Mouse (Mus musculus) liver, embryonic 15.5 days (tissue): Measurements from ENCODE around the gene Ablim2. TPM values are rescaled to one million over a fixed set of nuclear protein-coding genes. Genes with fewer than 3 reads are reported as not detected.

ENCODE experiments used
- ATAC-seq: fragments of 200-750 bp; cut with Nextera tagmentation; 2 replicates; pipeline ENCODE4 v1.8.0; 2017; ENCODE audit warnings: moderate number of reproducible peaks, mild to moderate bottlenecking, moderate library complexity; ENCODE audit not compliant: insufficient read depth
- H3K27ac ChIP-seq: fragments of 300-500 bp; sonication (generic); replicated peaks from 2 replicates; pipeline ENCODE4 v1.5.1; 2015; ENCODE audit warnings: mild to moderate bottlenecking, inconsistent platforms
- H3K27me3 ChIP-seq: fragments of 300-500 bp; sonication (generic); 2 replicates; pipeline ENCODE4 v1.6.1; 2015; ENCODE audit warnings: mild to moderate bottlenecking, inconsistent platforms
- H3K36me3 ChIP-seq: fragments of 300-500 bp; sonication (generic); replicated peaks from 2 replicates; pipeline ENCODE4 v1.6.1; 2015; ENCODE audit warnings: moderate library complexity, mild to moderate bottlenecking, inconsistent platforms
- H3K4me1 ChIP-seq: fragments of 300-500 bp; sonication (generic); replicated peaks from 2 replicates; pipeline ENCODE4 v1.6.1; 2015; ENCODE audit warnings: inconsistent platforms
- H3K4me2 ChIP-seq: fragments of 300-500 bp; sonication (generic); 2 replicates; pipeline ENCODE4 v1.6.1; 2015; ENCODE audit warnings: moderate library complexity, mild to moderate bottlenecking, inconsistent platforms
- H3K4me3 ChIP-seq: fragments of 300-500 bp; sonication (generic); replicated peaks from 2 replicates; pipeline ENCODE4 v1.5.1; 2015; ENCODE audit warnings: mild to moderate bottlenecking, inconsistent platforms
- H3K9ac ChIP-seq: fragments of 300-500 bp; sonication (generic); 2 replicates; pipeline ENCODE4 v1.6.1; 2015; ENCODE audit warnings: moderate library complexity, mild to moderate bottlenecking, inconsistent platforms
- H3K9me3 ChIP-seq: fragments of 300-500 bp; sonication (generic); replicated peaks from 2 replicates; pipeline ENCODE4 v1.6.1; 2016; ENCODE audit warnings: inconsistent platforms
- WGBS: fragments of 180-500 bp; shearing (Covaris S2); methylation state at CpG from one replicate; pipeline ENCODE4 v1.1.7; 2015; ENCODE audit warnings: mixed read lengths; ENCODE audit not compliant: insufficient replicate concordance; 5-methylcytosine and 5-hydroxymethylcytosine counted together
- polyA plus RNA-seq: library from polyadenylated mRNA; unstranded; fragments of >200 nt; fragmentation: Nextera tagmentation; extraction: Ambion mirVana; gene quantifications from 2 replicates; pipeline ENCODE4 v1.2.1, GENCODE M21; 2015

Gene Ablim2
- polyA plus RNA-seq, 1 experiment from 2014 or later, result 0.36 TPM

- 51% methylated on average over 5 of the region's 5 CpGs for WGBS
- H3K9ac ChIP-seq, result no peak overlapping the region
- peaks cover 4% of the 10 kb centered on the region for H3K4me1 ChIP-seq
- H3K27ac ChIP-seq, result no peak overlapping the region
- H3K4me2 ChIP-seq, result no peak overlapping the region
- H3K4me3 ChIP-seq, result no peak overlapping the region
- ATAC-seq, result no peak
- no peaks in the 10 kb centered on the region for H3K36me3 ChIP-seq
- H3K9me3 ChIP-seq, result no peaks in the 10 kb centered on the region
- H3K27me3 ChIP-seq, result no peaks in the 10 kb centered on the region
Observed at GRCm38 (mm10) chr5:35723900-35724299, 33.8 kb upstream of the Ablim2 start.

GRCm38 (mm10) chr5:35725840-35726239 is 31.8 kb upstream of the Ablim2 start:
- no peak for ATAC-seq
- Histone ChIP-seq H3K4me1 (peaks cover 8% of the 10 kb centered on the region), H3K9ac (no peak overlapping the region), H3K4me3 (no peak overlapping the region), H3K9me3 (no peaks in the 10 kb centered on the region), H3K27me3 (no peaks in the 10 kb centered on the region), H3K27ac (no peak overlapping the region), H3K4me2 (no peak overlapping the region), H3K36me3 (no peaks in the 10 kb centered on the region)
- 44% methylated on average over 3 of the region's 3 CpGs for WGBS

GRCm38 (mm10) chr5:35727447-35727846 is 30.2 kb upstream of the Ablim2 start:
- Histone ChIP-seq H3K4me1 (peaks cover 8% of the 10 kb centered on the region), H3K4me3 (no peak overlapping the region), H3K27me3 (no peaks in the 10 kb centered on the region), H3K9me3 (no peaks in the 10 kb centered on the region), H3K36me3 (no peaks in the 10 kb centered on the region), H3K4me2 (peak overlapping the region; percentile 38), H3K27ac (no peak overlapping the region), H3K9ac (no peak overlapping the region)
- ATAC-seq, result no peak
- WGBS, result 74% methylated on average over 5 of the region's 5 CpGs

- H3K9ac ChIP-seq, result no peak overlapping the region
- H3K4me3 ChIP-seq, result peak overlapping the region; percentile 40
- H3K36me3 ChIP-seq, result no peaks in the 10 kb centered on the region
- H3K4me1 ChIP-seq, result peaks cover 4% of the 10 kb centered on the region; the same call in 1 of the 2 replicates
- WGBS, result 36% methylated on average over 12 of the region's 12 CpGs
- no peaks in the 10 kb centered on the region for H3K27me3 ChIP-seq
- H3K27ac ChIP-seq, result peak overlapping the region; percentile 73
- no peaks in the 10 kb centered on the region for H3K9me3 ChIP-seq
- peak; percentile 38; the same call in 1 of the 2 replicates for ATAC-seq
- peak overlapping the region; percentile 38 for H3K4me2 ChIP-seq
Observed at GRCm38 (mm10) chr5:35728344-35728956, 29.2 kb upstream of the Ablim2 start.

- Histone ChIP-seq H3K36me3 (no peaks in the 10 kb centered on the region), H3K4me2 (peak overlapping the region; percentile 38), H3K27ac (peak overlapping the region; percentile 73), H3K4me1 (peaks cover 4% of the 10 kb centered on the region; the same call in 1 of the 2 replicates), H3K4me3 (peak overlapping the region; percentile 40), H3K9ac (no peak overlapping the region), H3K27me3 (0 out of 2 replicates have a peak, but pooled peaks cover under 1% of the 10 kb centered on the region), H3K9me3 (no peaks in the 10 kb centered on the region)
- peak; percentile 70 for ATAC-seq
- WGBS, result 5% methylated on average over 11 of the region's 11 CpGs
Observed at GRCm38 (mm10) chr5:35728957-35729460, 28.7 kb upstream of the Ablim2 start.

- H3K36me3 ChIP-seq, result no peaks in the 10 kb centered on the region
- H3K9ac ChIP-seq, result no peak overlapping the region
- ATAC-seq, result no peak
- no peak overlapping the region for H3K4me3 ChIP-seq
- 52% methylated on average over 3 of the region's 3 CpGs for WGBS
- no peak overlapping the region for H3K4me2 ChIP-seq
- H3K27me3 ChIP-seq, result 0 out of 2 replicates have a peak, but pooled peaks cover 2% of the 10 kb centered on the region
- H3K27ac ChIP-seq, result 0 out of 2 replicates have a peak overlapping the region, but pooled peaks have one; percentile 73
- H3K9me3 ChIP-seq, result no peaks in the 10 kb centered on the region
- peaks cover 4% of the 10 kb centered on the region; the same call in 1 of the 2 replicates for H3K4me1 ChIP-seq
Observed at GRCm38 (mm10) chr5:35729844-35730243, 27.8 kb upstream of the Ablim2 start.

- ATAC-seq, result no peak
- H3K4me2 ChIP-seq, result no peak overlapping the region
- H3K9me3 ChIP-seq, result no peaks in the 10 kb centered on the region
- WGBS, result 62% methylated on average over 1 of the region's 1 CpGs
- no peak overlapping the region for H3K4me3 ChIP-seq
- H3K27me3 ChIP-seq, result 0 out of 2 replicates have a peak, but pooled peaks cover 2% of the 10 kb centered on the region
- H3K9ac ChIP-seq, result no peak overlapping the region
- H3K4me1 ChIP-seq, result peaks cover 4% of the 10 kb centered on the region; the same call in 1 of the 2 replicates
- no peak overlapping the region for H3K27ac ChIP-seq
- H3K36me3 ChIP-seq, result no peaks in the 10 kb centered on the region
Observed at GRCm38 (mm10) chr5:35730552-35730951, 27.1 kb upstream of the Ablim2 start.

- Histone ChIP-seq H3K9ac (no peak overlapping the region), H3K27ac (no peak overlapping the region), H3K36me3 (no peaks in the 10 kb centered on the region), H3K4me3 (no peak overlapping the region), H3K4me2 (no peak overlapping the region), H3K9me3 (no peaks in the 10 kb centered on the region), H3K27me3 (0 out of 2 replicates have a peak, but pooled peaks cover 2% of the 10 kb centered on the region), H3K4me1 (peaks cover 4% of the 10 kb centered on the region; the same call in 1 of the 2 replicates)
- ATAC-seq, result no peak
- WGBS, result 53% methylated on average over 4 of the region's 4 CpGs
Observed at GRCm38 (mm10) chr5:35731006-35731405, 26.7 kb upstream of the Ablim2 start.

- Histone ChIP-seq H3K4me1 (0 out of 2 replicates have a peak, but pooled peaks cover 4% of the 10 kb centered on the region), H3K4me2 (no peak overlapping the region), H3K9me3 (no peaks in the 10 kb centered on the region), H3K27ac (no peak overlapping the region), H3K9ac (no peak overlapping the region), H3K27me3 (0 out of 2 replicates have a peak, but pooled peaks cover 2% of the 10 kb centered on the region), H3K36me3 (no peaks in the 10 kb centered on the region), H3K4me3 (no peak overlapping the region)
- WGBS, result 52% methylated on average over 2 of the region's 2 CpGs
- ATAC-seq, result no peak
Observed at GRCm38 (mm10) chr5:35733523-35733922, 24.2 kb upstream of the Ablim2 start.

- H3K27ac ChIP-seq, result no peak overlapping the region
- no peak overlapping the region for H3K4me2 ChIP-seq
- no peak for ATAC-seq
- no peaks in the 10 kb centered on the region for H3K36me3 ChIP-seq
- no peaks in the 10 kb centered on the region for H3K9me3 ChIP-seq
- no peak overlapping the region for H3K4me3 ChIP-seq
- 54% methylated on average over 20 of the region's 20 CpGs for WGBS
- peaks cover 6% of the 10 kb centered on the region for H3K4me1 ChIP-seq
- no peak overlapping the region for H3K9ac ChIP-seq
- peaks cover 27% of the 10 kb centered on the region for H3K27me3 ChIP-seq
Observed at GRCm38 (mm10) chr5:35737231-35737901, 20.3 kb upstream of the Ablim2 start.

- Histone ChIP-seq H3K4me2 (no peak overlapping the region), H3K9me3 (no peaks in the 10 kb centered on the region), H3K9ac (no peak overlapping the region), H3K4me3 (no peak overlapping the region), H3K27ac (no peak overlapping the region), H3K36me3 (no peaks in the 10 kb centered on the region), H3K27me3 (peaks cover 27% of the 10 kb centered on the region), H3K4me1 (peaks cover 6% of the 10 kb centered on the region)
- WGBS, result 66% methylated on average over 2 of the region's 2 CpGs
- no peak for ATAC-seq
Observed at GRCm38 (mm10) chr5:35739005-35739404, 18.7 kb upstream of the Ablim2 start.
